Mouse (Mus musculus): Measurements from ENCODE around the gene Ssrp1. TPM values are rescaled to one million over a fixed set of nuclear protein-coding genes. Genes with fewer than 3 reads are reported as not detected.

Gene Ssrp1
- total and polyA plus RNA-seq, 3 experiments = 241 to 437 (median 297) TPM

GRCm38 (mm10) chr2:85053192-85053816 lies 16.3 kb downstream of the Ssrp1 start:
- Histone ChIP-seq H3K4me3 (replicated peaks in 1 of 3; ENCODE audit: low read depth in 2 of 3, low read length in 2 of 3, poor library complexity in 1 of 3) (no peak overlapping the region), H3K27me3 (replicated peaks) (no peaks in the 10 kb centered on the region), H3K4me1 (ENCODE audit: control insufficient read depth in 1 of 2, insufficient read depth in 2 of 2) (peaks cover 4 to 24% of the 10 kb centered on the region in 2 experiments; a peak in 3 of 4 replicates), H3K4me2 (ENCODE audit: insufficient read depth, low read depth, poor library complexity, severe bottlenecking) (no peak overlapping the region), H3K79me2 (replicated peaks; ENCODE audit: control insufficient read depth, extremely low read depth, insufficient read depth, poor library complexity, severe bottlenecking) (no peaks in the 10 kb centered on the region), H3K27ac (ENCODE audit: insufficient read depth, low read depth) (no peak overlapping the region), H3K9ac (ENCODE audit: insufficient read depth, low read depth) (no peak overlapping the region), H3K9me3 (replicated peaks; ENCODE audit: low read length) (no peaks in the 10 kb centered on the region), H3K36me3 (replicated peaks in 1 of 2; ENCODE audit: control insufficient read depth in 1 of 2, insufficient read depth in 1 of 2, low read length in 1 of 2) (peaks cover 9 to 48% of the 10 kb centered on the region in 2 experiments)
- in situ Hi-C loops (cut with MboI; ENCODE audit: low pct_ligation_motif_present, low pct_unique_long_range_greater_than_20kb, low sequenced_read_pairs) (no loop called here), dilution Hi-C loops (cut with MboI; ENCODE audit: extremely low pct_ligation_motif_present, extremely low pct_unique_long_range_greater_than_20kb, low sequenced_read_pairs) (no loop called here)
- no peak for DNase-seq (ENCODE audit: extremely low read depth)
- TF ChIP-seq MEF2A (IDR thresholded peaks at IDR 0.05; ENCODE audit: borderline replicate concordance, low read depth, low read length) = no peak
- TF ChIP-seq E2F4 (IDR thresholded peaks at IDR 0.05; ENCODE audit: insufficient replicate concordance, low read depth, low read length) = no peak
- no peak for TF ChIP-seq ZNF384 (IDR thresholded peaks at IDR 0.05; ENCODE audit: low read depth, low read length)
- no peak for TF ChIP-seq NELFE (IDR thresholded peaks at IDR 0.05; ENCODE audit: low read depth, low read length)
- no peak for TF ChIP-seq ZKSCAN1 (IDR thresholded peaks at IDR 0.05; ENCODE audit: borderline replicate concordance, low read depth, low read length)
- no peak for TF ChIP-seq GABPA (IDR thresholded peaks at IDR 0.05; ENCODE audit: insufficient replicate concordance, low read depth, low read length)
- TF ChIP-seq NRF1 (IDR thresholded peaks at IDR 0.05; ENCODE audit: low read depth, low read length) = no peak

GRCm38 (mm10) chr2:85056711-85057110 lies 19.7 kb downstream of the Ssrp1 start:
- DNase-seq (ENCODE audit: extremely low read depth) = no peak
- Histone ChIP-seq H3K4me3 (replicated peaks in 1 of 3; ENCODE audit: low read depth in 2 of 3, low read length in 2 of 3, poor library complexity in 1 of 3) (no peak overlapping the region), H3K36me3 (replicated peaks in 1 of 2; ENCODE audit: control insufficient read depth in 1 of 2, insufficient read depth in 1 of 2, low read length in 1 of 2) (peaks cover 22 to 70% of the 10 kb centered on the region in 2 experiments), H3K27ac (ENCODE audit: insufficient read depth, low read depth) (no peak overlapping the region), H3K4me2 (ENCODE audit: insufficient read depth, low read depth, poor library complexity, severe bottlenecking) (no peak overlapping the region), H3K9me3 (replicated peaks; ENCODE audit: low read length) (no peaks in the 10 kb centered on the region), H3K79me2 (replicated peaks; ENCODE audit: control insufficient read depth, extremely low read depth, insufficient read depth, poor library complexity, severe bottlenecking) (no peaks in the 10 kb centered on the region), H3K27me3 (replicated peaks) (no peaks in the 10 kb centered on the region), H3K9ac (ENCODE audit: insufficient read depth, low read depth) (no peak overlapping the region), H3K4me1 (ENCODE audit: control insufficient read depth in 1 of 2, insufficient read depth in 2 of 2) (peaks cover 0 to 8% of the 10 kb centered on the region in 2 experiments; a peak in 2 of 4 replicates)
- dilution Hi-C loops (cut with MboI; ENCODE audit: extremely low pct_ligation_motif_present, extremely low pct_unique_long_range_greater_than_20kb, low sequenced_read_pairs) = no loop called here
- in situ Hi-C loops (cut with MboI; ENCODE audit: low pct_ligation_motif_present, low pct_unique_long_range_greater_than_20kb, low sequenced_read_pairs) = no loop called here
- no peak for TF ChIP-seq SMC3 (IDR thresholded peaks at IDR 0.05; ENCODE audit: low read depth, low read length)
- no peak for TF ChIP-seq ZMIZ1 (IDR thresholded peaks at IDR 0.05; ENCODE audit: low read depth, low read length)

- Histone ChIP-seq H3K9ac (ENCODE audit: insufficient read depth, low read depth) (no peak overlapping the region), H3K4me2 (ENCODE audit: insufficient read depth, low read depth, poor library complexity, severe bottlenecking) (no peak overlapping the region), H3K36me3 (replicated peaks in 1 of 2; ENCODE audit: control insufficient read depth in 1 of 2, insufficient read depth in 1 of 2, low read length in 1 of 2) (peaks cover 31 to 71% of the 10 kb centered on the region in 2 experiments), H3K79me2 (replicated peaks; ENCODE audit: control insufficient read depth, extremely low read depth, insufficient read depth, poor library complexity, severe bottlenecking) (no peaks in the 10 kb centered on the region), H3K4me1 (ENCODE audit: control insufficient read depth in 1 of 2, insufficient read depth in 2 of 2) (peaks cover 0 to 8% of the 10 kb centered on the region in 2 experiments; a peak in 2 of 4 replicates), H3K27me3 (replicated peaks) (no peaks in the 10 kb centered on the region), H3K9me3 (replicated peaks; ENCODE audit: low read length) (no peaks in the 10 kb centered on the region), H3K4me3 (replicated peaks in 1 of 3; ENCODE audit: low read depth in 2 of 3, low read length in 2 of 3, poor library complexity in 1 of 3) (no peak overlapping the region), H3K27ac (ENCODE audit: insufficient read depth, low read depth) (no peak overlapping the region)
- dilution Hi-C loops (cut with MboI; ENCODE audit: extremely low pct_ligation_motif_present, extremely low pct_unique_long_range_greater_than_20kb, low sequenced_read_pairs) = no loop called here
- in situ Hi-C loops (cut with MboI; ENCODE audit: low pct_ligation_motif_present, low pct_unique_long_range_greater_than_20kb, low sequenced_read_pairs) = no loop called here
- DNase-seq (ENCODE audit: extremely low read depth) = no peak
- TF ChIP-seq NELFE (IDR thresholded peaks at IDR 0.05; ENCODE audit: low read depth, low read length) = no peak
- 0 out of 4 replicates have a peak, but pooled peaks of 1 of the 2 experiments have one; percentile 8 for TF ChIP-seq CTCF (conservative IDR thresholded peaks at IDR 0.05 in 1 of 2, IDR thresholded peaks at IDR 0.05 in 1 of 2; ENCODE audit: low read depth in 2 of 2, low read length in 2 of 2)
- no peak for TF ChIP-seq JUND (conservative IDR thresholded peaks at IDR 0.05; ENCODE audit: low read depth, low read length)
These were observed 22.6 kb downstream of the Ssrp1 start for GRCm38 (mm10) chr2:85059677-85060076.
